Mouse (Mus musculus) hindbrain, embryonic 11.5 days (tissue): ENCODE measurements around the gene Ank. TPM values are rescaled to one million over a fixed set of nuclear protein-coding genes. Genes with fewer than 3 reads are reported as not detected.

Experiments used
- ATAC-seq: fragments of 200-750 bp; cut with Nextera tagmentation; 2 replicates; pipeline ENCODE4 v1.8.0; 2017; ENCODE audit warnings: mild to moderate bottlenecking, moderate TSS enrichment, moderate library complexity; ENCODE audit not compliant: low FRiP score
- DNase-seq: peaks from one replicate; pipeline ENCODE4 v3.0.0-alpha.2; 2015; ENCODE audit warnings: low spot score
- H3K27ac ChIP-seq: fragments of 300-500 bp; sonication (generic); 2 replicates; pipeline ENCODE4 v1.5.1; 2014; ENCODE audit warnings: mild to moderate bottlenecking, low read depth, low read length
- H3K27me3 ChIP-seq: fragments of 300-500 bp; sonication (generic); 2 replicates; pipeline ENCODE4 v1.6.1; 2014; ENCODE audit warnings: mild to moderate bottlenecking, low read length, moderate library complexity, mixed read lengths; ENCODE audit not compliant: control insufficient read depth, insufficient read depth
- H3K36me3 ChIP-seq: fragments of 300-500 bp; sonication (generic); 2 replicates; pipeline ENCODE4 v1.6.1; 2014; ENCODE audit warnings: mild to moderate bottlenecking, low read length, moderate library complexity, mixed read lengths; ENCODE audit not compliant: control insufficient read depth, insufficient read depth
- H3K4me1 ChIP-seq: fragments of 300-500 bp; sonication (generic); replicated peaks from 2 replicates; pipeline ENCODE4 v1.6.1; 2014; ENCODE audit warnings: low read length, mixed read lengths; ENCODE audit not compliant: control insufficient read depth, insufficient read depth
- H3K4me2 ChIP-seq: fragments of 300-500 bp; sonication (generic); replicated peaks from 2 replicates; pipeline ENCODE4 v1.6.1; 2014; ENCODE audit warnings: mild to moderate bottlenecking, low read depth, low read length
- H3K4me3 ChIP-seq: fragments of 300-500 bp; sonication (generic); 2 replicates; pipeline ENCODE4 v1.5.1; 2014; ENCODE audit warnings: low read depth, low read length
- H3K9ac ChIP-seq: fragments of 300-500 bp; sonication (generic); 2 replicates; pipeline ENCODE4 v1.6.1; 2014; ENCODE audit warnings: low read depth, low read length
- H3K9me3 ChIP-seq: fragments of 300-500 bp; sonication (generic); 2 replicates; pipeline ENCODE4 v1.6.1; 2016; ENCODE audit warnings: low read length; ENCODE audit not compliant: control insufficient read depth
- WGBS: fragments of 180-500 bp; shearing (Covaris S2); extraction: QIAGEN DNeasy Blood & Tissue Kit; methylation state at CpG from one replicate; pipeline ENCODE4 v1.1.7; 2014; 5-methylcytosine and 5-hydroxymethylcytosine counted together
- polyA plus RNA-seq: library from polyadenylated mRNA; unstranded; fragments of >200 nt; fragmentation: Nextera tagmentation; extraction: Ambion mirVana; gene quantifications from 2 replicates; pipeline ENCODE4 v1.2.1, GENCODE M21; 2014

The Ank gene
- polyA plus RNA-seq, 1 experiment from 2014 or later = 12.1 TPM

DNA sequence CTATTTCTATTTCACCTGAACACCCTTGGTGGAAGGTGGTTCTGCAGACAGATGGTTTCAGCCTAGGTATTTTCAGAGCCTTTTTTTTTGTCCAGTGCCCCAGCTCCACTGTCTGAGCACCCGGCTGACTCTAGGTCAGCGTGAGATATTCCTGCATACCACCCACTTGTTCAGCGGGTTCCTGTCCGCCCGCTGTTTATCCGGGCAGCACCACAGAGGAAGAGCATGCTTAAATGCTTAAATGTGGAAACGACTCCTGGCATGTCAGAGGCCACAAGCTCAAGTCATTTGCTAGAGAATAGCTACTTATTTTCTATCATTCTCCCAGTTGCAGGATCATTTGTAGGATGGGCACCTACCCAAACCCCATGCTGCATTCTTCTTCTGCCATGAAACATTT lies 41.7 kb downstream of the Ank start:
- ATAC-seq = no peak
- H3K4me3 ChIP-seq = no peak overlapping the region
- WGBS = 93% methylated on average over 7 of the region's 7 CpGs

DNA sequence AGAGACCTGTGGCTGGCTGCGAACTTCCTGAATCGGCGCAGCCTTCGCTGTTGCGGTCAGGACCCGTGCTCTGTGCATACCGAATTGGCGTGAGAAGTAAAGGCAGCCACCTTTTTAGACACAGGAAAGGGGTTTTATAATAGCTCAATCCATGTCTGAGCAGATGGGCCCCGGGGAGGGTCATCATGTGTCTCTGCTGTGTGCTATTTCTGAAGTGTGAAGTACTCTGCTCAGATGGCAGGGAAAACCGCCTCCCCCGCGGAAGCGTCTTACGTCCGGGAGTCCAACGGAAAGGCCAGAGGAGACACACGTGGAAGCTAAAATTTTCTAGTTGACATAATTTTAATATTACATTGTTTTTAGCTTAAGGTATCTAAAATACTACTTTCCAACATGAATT lies 42.5 kb downstream of the Ank start:
- Histone ChIP-seq H3K4me1 (no peaks in the 10 kb centered on the region), H3K9me3 (no peaks in the 10 kb centered on the region), H3K9ac (no peak overlapping the region), H3K27me3 (no peaks in the 10 kb centered on the region), H3K4me2 (no peak overlapping the region), H3K27ac (no peak overlapping the region), H3K4me3 (no peak overlapping the region), H3K36me3 (no peaks in the 10 kb centered on the region)
- DNase-seq (no peak), ATAC-seq (no peak)
- WGBS = 98% methylated on average over 17 of the region's 17 CpGs

More for the DNA sequence above, 41.7 kb downstream of the Ank start:
- Histone ChIP-seq H3K36me3 (no peaks in the 10 kb centered on the region), H3K27ac (no peak overlapping the region), H3K27me3 (no peaks in the 10 kb centered on the region), H3K9me3 (no peaks in the 10 kb centered on the region), H3K4me2 (no peak overlapping the region), H3K9ac (no peak overlapping the region), H3K4me1 (no peaks in the 10 kb centered on the region)
- DNase-seq = no peak

DNA sequence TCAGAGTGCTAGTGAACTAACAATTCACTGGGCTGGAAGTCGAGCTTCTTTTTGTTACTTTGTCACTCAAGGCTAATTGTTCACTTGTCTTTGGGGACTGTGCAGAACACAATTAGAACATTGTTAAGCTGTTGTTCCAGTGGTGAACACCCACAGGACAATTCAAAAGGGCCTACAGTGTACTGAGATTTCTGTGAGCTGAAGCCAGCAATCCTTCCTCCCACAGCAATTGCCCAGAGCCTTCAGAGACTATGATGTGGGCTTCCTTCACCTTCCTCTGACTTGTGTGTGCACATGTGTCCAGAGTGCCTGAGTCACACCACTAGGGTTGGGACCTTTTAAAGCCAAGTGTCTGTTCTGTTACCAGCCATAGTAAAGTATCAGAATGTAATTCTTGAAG lies 50.5 kb downstream of the Ank start:
- Histone ChIP-seq H3K4me2 (no peak overlapping the region), H3K4me3 (no peak overlapping the region), H3K4me1 (no peaks in the 10 kb centered on the region; the same call in 1 of the 2 replicates), H3K27ac (no peak overlapping the region), H3K9me3 (no peaks in the 10 kb centered on the region), H3K36me3 (no peaks in the 10 kb centered on the region), H3K9ac (no peak overlapping the region), H3K27me3 (no peaks in the 10 kb centered on the region)
- ATAC-seq = no peak
- 26% methylated on average over 1 of the region's 1 CpGs for WGBS
- no peak for DNase-seq

DNA sequence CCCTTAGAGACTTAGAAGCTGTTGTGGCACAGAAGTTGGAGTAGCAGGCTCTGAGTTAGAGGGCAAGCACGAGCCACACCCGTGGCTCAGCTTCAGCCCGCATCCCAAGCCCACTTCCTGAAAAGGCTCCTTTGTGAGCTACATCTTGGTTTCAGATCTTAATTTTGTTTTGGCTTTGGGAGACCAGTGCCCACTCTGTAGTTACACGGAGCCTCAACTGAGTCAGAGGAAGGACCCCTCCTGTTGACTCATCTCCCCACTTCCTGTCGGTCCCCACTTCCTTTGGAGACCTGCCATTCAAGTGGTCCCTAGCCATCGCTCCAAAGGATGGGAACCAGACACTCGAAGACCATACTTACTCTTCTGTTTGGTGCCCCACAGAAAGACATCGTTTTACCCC lies 51.5 kb downstream of the Ank start:
- no peak for ATAC-seq
- Histone ChIP-seq H3K4me1 (no peaks in the 10 kb centered on the region; the same call in 1 of the 2 replicates), H3K27ac (no peak overlapping the region)

DNA sequence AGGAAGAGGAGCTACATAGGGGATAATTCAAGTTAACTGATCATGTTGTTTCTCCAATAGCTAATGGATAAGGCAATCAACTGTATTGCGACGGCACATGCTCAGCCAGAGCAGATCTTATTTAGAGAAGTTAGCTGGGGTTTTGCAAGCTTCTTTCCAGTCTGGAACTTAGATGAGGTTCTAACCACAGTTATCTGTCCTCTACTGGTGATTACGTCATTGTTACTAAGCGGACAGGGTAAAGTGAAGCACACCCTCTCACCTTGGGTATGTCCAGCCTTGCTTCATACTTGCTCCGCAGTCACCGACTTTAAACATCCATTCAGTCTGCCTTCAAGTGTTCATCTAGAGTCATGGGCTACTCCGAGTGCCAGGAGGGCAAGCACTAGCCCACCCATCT lies 53.4 kb downstream of the Ank start:
- H3K4me1 ChIP-seq = no peaks in the 10 kb centered on the region; the same call in 1 of the 2 replicates

More for the DNA sequence above, 51.5 kb downstream of the Ank start:
- no peak overlapping the region for H3K4me3 ChIP-seq
- WGBS = 87% methylated on average over 8 of the region's 8 CpGs
- no peak for DNase-seq
- no peaks in the 10 kb centered on the region for H3K9me3 ChIP-seq
- no peak overlapping the region for H3K9ac ChIP-seq
- no peak overlapping the region for H3K4me2 ChIP-seq
- no peaks in the 10 kb centered on the region for H3K36me3 ChIP-seq
- no peaks in the 10 kb centered on the region for H3K27me3 ChIP-seq

DNA sequence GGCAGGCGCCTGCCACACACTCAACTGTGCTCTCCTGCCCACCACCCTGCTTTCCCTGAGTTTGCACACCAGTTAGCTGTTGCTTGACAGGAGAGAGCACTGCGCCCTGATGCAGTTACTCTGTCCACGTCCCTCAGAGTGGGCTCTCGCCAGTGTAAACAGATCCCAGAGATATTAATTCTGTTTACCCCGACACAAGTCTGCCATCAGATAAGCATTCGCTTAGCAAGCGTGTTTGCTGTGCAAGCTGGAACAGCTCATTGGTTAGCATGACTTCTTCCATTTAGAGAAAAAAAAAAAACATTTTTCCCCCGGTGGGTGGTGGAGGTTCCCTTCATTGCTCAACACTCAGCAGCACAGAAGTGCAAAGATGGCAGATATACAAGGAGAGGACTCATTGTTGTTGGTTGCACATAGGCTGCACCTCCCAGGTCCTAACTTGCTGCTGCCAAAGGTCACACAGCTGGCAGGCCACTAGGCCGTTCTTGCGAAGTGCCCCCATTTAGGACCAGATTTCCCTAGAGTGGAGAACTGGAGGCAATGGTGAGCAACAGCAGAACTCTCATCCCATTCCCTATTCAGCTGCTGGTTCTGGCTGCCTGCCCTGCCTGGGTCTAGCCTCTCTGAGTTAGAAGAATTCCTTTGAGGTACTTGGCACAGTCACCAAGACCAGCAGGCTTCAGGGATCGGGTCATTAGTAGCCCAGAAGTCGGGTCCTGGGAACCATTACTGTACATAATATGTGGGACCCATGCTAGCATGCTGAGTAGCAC lies 58.9 kb downstream of the Ank start:
- Histone ChIP-seq H3K4me1 (no peaks in the 10 kb centered on the region), H3K9ac (no peak overlapping the region), H3K27me3 (no peaks in the 10 kb centered on the region), H3K4me3 (no peak overlapping the region), H3K27ac (no peak overlapping the region), H3K9me3 (no peaks in the 10 kb centered on the region), H3K4me2 (no peak overlapping the region), H3K36me3 (no peaks in the 10 kb centered on the region)
- no peak for DNase-seq
- 88% methylated on average over 12 of the region's 12 CpGs for WGBS
- ATAC-seq = no peak

More for the DNA sequence above, 53.4 kb downstream of the Ank start:
- no peak for DNase-seq
- WGBS = 93% methylated on average over 7 of the region's 7 CpGs
- no peak overlapping the region for H3K4me2 ChIP-seq
- H3K9me3 ChIP-seq = no peaks in the 10 kb centered on the region
- H3K9ac ChIP-seq = no peak overlapping the region
- no peaks in the 10 kb centered on the region for H3K27me3 ChIP-seq
- no peak overlapping the region for H3K4me3 ChIP-seq
- no peaks in the 10 kb centered on the region for H3K36me3 ChIP-seq
- ATAC-seq = no peak
- no peak overlapping the region for H3K27ac ChIP-seq

DNA sequence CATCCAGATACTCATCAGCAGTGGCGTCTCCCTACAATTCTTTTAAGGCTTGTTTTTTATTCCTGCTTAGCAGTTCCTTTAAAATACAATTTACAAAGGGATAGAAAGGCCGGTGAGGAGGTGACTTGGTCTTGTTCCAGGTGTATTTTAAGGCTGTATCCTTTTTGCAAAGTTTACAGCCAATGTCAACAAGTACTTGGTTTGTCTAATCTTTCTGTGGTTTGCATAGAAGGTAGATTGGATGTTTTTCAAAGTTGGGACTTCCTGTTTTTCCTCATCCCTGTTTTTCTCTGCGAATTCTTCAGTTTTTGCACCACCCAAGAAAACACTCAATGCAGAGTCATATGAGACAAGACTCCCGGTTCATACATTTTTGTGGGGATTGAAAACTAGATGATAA lies 62.4 kb downstream of the Ank start:
- Histone ChIP-seq H3K4me1 (no peaks in the 10 kb centered on the region), H3K27me3 (no peaks in the 10 kb centered on the region), H3K27ac (no peak overlapping the region), H3K4me2 (no peak overlapping the region), H3K36me3 (no peaks in the 10 kb centered on the region), H3K4me3 (no peak overlapping the region), H3K9me3 (no peaks in the 10 kb centered on the region), H3K9ac (no peak overlapping the region)
- no peak for ATAC-seq
- no peak for DNase-seq
- 94% methylated on average over 4 of the region's 4 CpGs for WGBS

DNA sequence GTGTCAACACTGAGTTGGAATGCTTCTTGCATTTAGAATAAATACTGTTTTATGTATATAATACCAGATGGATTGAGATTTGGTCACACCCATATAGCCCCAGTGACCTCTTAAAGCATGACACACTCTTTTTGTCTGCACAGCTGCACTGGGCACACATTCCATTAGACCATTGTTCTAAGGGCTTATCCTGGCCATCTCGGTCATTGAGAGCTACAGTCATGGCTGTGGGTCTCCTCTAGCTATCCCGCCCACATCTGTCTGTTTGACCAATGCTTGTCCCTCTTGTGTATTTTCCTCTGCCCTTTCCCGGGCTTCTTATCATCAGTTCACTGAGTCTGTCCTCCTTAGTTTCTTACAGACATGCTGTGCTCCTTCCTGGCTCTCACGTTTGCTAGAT lies 63.5 kb downstream of the Ank start:
- ATAC-seq = no peak
- Histone ChIP-seq H3K4me3 (no peak overlapping the region), H3K36me3 (no peaks in the 10 kb centered on the region), H3K27me3 (no peaks in the 10 kb centered on the region), H3K4me1 (no peaks in the 10 kb centered on the region), H3K9ac (no peak overlapping the region), H3K9me3 (no peaks in the 10 kb centered on the region), H3K27ac (no peak overlapping the region), H3K4me2 (no peak overlapping the region)
- 50% methylated on average over 4 of the region's 4 CpGs for WGBS
- DNase-seq = no peak

DNA sequence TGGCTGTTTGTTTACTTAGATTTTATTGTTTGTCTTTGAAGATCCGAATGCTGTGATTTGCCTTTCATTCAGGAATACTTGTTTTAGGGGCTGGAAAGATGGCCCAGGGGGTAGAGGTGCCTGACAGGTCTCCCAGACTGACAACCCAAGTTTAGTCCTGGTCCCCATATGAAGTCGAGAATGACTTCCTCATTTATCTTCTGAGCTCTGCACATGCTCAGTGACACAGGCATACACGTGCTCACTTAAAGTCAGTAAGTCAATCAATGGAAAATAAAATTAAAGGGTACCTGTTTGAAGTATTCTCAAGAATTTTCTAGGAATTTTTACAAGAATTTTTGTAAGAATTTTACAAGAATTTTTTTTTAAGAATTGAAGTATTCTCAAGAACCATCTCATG lies 66.6 kb downstream of the Ank start:
- Histone ChIP-seq H3K9me3 (no peaks in the 10 kb centered on the region), H3K4me3 (no peak overlapping the region), H3K27ac (no peak overlapping the region), H3K36me3 (no peaks in the 10 kb centered on the region), H3K9ac (no peak overlapping the region), H3K4me1 (no peaks in the 10 kb centered on the region), H3K4me2 (no peak overlapping the region), H3K27me3 (no peaks in the 10 kb centered on the region)
- ATAC-seq = no peak
- WGBS = 79% methylated on average over 3 of the region's 3 CpGs
- no peak for DNase-seq
